Mouse (Mus musculus) gastrocnemius, postnatal 4 days (tissue): ENCODE results near the gene Mpig6b. TPM values are rescaled to one million over a fixed set of nuclear protein-coding genes. Genes with fewer than 3 reads are reported as not detected.

ENCODE experiments used
- DNase-seq, 2 experiments: peaks; one replicate each; pipeline ENCODE4 v3.0.0; 2021 to 2022; ENCODE audit warnings: low spot score in 2 of 2, mixed read lengths in 2 of 2
- total RNA-seq, 2 experiments: library from RNA; stranded (reverse); gene quantifications; 2 replicates each; pipeline ENCODE4 v1.2.3; 2021

The Mpig6b gene
- total RNA-seq, 2 experiments from 2014 or later, result 0.29 to 0.42 TPM

DNA sequence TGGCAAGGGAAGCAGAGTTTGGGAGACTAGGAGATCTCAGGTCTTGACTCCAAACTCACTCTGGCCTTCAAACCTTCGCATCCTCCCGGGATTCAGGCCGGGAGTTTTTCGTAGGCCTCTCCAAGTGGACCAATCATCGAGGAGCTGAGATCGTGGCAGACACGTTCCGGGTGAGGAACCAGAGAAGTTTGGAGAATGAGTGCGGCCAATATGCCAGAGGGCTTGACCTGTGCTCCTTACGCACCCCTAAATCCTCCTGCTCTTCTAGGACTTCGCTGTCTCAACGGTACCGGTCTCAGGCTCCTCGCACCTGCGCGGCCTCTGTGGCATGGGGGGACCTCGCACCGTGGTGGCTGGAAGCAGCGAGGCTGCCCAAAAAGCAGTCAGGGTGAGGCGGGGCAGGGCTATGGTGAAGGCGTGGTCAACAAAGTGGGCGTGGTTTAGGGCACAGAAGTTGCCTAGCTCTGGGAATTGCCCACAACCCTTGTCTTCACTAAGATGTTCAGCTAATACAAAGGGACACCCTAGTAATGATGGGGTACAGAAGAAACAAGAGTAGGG, 5.2 kb downstream of the Mpig6b start:
- DNase-seq, result no peak

DNA sequence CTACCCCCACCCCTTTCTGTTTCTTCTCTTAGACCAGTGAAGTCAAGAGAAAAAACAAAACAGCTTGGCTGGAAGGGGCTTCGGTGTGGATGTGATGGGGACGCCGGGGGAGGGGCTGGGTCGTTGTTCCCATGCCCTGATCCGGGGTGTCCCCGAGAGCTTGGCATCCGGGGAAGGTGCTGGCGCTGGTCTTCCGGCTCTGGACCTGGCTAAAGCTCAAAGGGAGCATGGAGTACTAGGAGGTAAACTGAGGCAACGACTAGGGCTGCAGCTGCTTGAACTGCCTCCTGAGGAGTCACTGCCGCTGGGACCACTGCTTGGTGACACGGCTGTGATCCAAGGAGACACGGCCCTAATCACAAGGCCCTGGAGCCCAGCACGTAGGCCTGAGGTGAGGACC, 5.9 kb downstream of the Mpig6b start:
- peak in 1 of 2 experiments; percentile 33 for DNase-seq

GRCm38 (mm10) chr17:35058911-35059892, 6.8 kb downstream of the Mpig6b start, which contains the start of gene Ddah2:
Gene Ddah2 (plus strand): TSS chr17:35059035.
- peak; percentile 91 to 95 for DNase-seq

GRCm38 (mm10) chr17:35058316-35058715, 7.7 kb downstream of the Mpig6b start:
- no peak for DNase-seq

GRCm38 (mm10) chr17:35057090-35057489, 8.9 kb downstream of the Mpig6b start:
- no peak for DNase-seq

DNA sequence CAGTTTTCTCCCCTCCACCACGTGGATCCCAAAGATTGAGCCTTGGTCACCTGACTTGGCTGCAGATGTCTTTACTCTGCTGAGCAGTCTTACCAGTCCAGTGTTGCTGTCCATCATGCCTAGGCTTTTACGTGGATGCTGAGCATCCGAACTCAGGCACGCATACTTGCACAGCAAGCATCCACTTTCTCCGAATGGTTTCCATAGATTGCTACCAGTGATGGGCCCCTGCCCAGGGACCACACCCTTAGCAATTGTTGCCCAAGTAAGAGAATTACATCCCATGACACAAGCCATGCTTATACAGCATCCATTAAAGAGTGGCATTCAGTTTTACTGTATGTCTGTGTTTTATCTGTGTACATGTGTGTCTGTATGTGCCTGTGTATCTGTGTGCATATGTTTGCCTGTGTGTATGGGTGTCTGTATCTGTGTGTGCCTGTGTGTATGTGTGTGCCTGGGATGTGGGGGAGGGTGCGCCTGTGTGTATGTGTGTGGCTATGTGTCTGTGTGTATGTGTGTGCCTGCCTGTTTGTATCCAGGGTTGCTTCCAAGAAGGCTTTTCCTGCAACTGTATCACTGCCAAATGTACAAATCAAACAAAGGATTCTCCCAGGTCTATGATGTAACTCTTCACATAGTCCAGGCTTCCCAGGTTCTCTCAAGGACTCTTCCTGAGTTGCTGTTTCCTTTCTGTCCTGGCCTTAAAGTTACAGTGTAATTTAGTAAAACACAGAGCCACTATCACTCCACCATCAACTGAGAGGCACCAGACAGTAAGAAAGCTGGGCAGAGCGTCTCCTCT, 10.1 kb downstream of the Mpig6b start:
- DNase-seq, result no peak

GRCm38 (mm10) chr17:35052271-35052798, 13.6 kb downstream of the Mpig6b start:
- no peak for DNase-seq

DNA sequence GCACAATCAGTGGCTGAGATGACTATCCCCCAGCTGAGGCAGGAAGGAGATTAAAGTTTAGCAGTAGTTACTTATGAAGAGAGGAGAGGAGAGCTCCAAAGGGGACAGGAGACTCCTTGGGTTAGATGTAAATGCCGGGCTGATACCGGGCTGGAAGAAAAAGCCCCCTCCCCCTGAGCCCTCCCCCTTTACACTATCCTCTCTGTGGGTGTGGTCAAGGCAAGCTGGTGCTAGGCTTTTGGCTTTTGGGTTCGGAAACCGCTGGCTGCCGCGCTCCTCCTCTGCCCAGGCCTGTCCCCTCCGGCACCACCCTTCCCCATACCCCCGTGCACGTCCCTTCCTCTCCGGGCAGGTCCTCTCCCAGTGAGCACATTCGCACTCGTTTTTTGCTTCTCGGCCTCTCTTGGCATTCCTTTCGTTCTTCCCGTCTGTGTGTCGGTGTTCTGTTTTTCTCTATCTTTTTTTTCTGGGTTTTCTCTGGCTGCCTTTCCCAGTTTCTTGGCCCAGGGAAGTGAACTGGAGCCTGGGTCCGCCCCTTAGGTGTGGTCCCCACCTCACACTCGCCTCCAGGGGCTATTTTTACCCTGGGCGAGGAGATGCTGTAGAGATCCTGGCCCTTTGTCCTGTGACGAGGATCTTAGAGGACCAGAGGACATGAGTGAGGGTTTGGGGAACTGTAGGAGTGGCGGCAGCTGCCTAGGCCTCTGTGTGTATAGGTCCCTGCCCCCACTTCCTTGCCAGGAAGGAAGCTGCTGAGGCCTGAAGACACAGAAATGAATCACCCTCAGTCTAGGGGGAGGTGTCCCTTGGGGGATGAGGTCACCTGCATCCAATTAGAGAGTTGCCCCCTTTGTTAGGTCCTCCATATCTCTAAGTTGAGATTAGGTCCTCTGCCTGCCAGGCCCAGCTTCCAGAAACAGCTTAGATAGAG, 14.6 kb downstream of the Mpig6b start:
- DNase-seq, result peak; percentile 53 to 69

DNA sequence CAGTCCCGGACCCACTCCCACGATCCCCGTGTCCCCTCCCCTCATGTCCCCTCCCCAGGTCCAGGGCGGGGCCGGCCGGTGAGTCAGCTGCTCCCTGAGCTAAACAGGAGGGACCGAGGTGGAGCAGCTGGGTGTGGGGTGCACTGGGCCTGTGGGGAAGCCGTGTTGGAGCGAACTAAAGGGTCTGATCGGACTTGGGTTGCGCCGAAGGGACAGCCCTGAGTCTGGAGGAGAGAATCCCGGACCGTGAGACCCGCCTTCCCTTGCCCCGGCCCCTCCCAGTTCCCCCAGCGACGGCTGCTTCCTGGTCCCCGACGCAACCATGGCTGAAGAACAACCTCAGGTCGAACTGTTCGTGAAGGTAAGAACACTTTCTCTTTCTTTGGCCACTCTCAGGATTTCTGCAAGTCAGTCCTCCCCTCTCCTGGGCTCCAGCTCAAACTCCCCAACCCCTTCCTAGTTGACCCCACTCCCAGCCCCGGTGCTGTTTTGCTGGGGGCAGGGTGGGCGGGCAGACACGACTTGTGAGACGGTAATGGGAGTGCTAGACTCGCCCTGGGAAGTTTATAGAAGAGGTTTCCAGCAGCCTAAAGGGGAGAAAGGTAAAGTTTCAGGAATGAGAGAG, 15.7 kb downstream of the Mpig6b start:
- DNase-seq, result peak; percentile 66 to 81

DNA sequence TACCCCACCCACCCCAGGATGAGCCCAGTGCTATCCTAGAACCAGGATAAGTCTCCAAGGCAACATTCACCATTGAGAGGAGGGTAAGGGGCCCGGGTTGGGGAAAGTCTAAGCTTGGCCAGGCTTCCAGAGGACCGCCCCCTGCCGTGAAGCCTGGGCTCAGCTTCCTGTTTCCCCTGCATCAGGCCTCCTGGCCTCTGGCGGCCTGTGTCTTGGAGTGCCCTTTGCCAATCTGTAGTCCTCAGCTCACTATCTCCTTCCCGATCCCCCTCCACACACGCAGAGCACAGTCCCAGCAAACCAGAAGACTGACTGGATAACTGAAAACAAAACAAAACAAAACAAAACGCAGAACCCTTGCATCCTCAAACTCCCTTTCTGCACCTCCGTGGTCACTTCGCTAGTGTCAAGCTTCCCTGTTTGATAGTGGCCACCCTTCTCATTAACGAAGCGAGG, 16.4 kb downstream of the Mpig6b start, which contains the start of gene Clic1:
TSS of gene Clic1 (plus strand) at position 406 of the 456 bp plus-strand sequence.
- DNase-seq, result peak; percentile 66 to 76

DNA sequence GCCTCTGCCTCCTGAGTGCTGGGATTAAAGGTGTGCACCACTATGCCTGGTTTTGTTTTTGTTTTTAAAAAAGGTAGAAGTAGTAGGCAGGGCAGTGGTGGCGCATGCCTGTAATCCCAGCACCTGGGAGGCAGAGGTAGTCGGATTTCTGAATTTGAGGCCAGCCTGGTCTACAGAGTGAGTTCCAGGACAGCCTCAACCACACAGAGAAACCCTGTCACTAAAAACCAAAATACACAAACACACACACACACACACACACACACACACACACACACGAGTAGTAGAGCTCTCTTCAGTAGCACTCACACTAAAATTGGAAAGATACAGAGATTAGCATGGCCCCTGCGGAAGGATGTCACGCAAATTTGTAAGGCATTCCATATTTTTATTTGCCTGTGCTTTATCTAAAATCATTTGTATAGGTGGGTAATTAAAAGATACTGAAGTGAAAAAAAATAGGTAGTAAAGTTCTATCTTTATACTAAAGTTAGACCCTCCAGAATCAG, 17.0 kb downstream of the Mpig6b start:
- DNase-seq, result no peak

DNA sequence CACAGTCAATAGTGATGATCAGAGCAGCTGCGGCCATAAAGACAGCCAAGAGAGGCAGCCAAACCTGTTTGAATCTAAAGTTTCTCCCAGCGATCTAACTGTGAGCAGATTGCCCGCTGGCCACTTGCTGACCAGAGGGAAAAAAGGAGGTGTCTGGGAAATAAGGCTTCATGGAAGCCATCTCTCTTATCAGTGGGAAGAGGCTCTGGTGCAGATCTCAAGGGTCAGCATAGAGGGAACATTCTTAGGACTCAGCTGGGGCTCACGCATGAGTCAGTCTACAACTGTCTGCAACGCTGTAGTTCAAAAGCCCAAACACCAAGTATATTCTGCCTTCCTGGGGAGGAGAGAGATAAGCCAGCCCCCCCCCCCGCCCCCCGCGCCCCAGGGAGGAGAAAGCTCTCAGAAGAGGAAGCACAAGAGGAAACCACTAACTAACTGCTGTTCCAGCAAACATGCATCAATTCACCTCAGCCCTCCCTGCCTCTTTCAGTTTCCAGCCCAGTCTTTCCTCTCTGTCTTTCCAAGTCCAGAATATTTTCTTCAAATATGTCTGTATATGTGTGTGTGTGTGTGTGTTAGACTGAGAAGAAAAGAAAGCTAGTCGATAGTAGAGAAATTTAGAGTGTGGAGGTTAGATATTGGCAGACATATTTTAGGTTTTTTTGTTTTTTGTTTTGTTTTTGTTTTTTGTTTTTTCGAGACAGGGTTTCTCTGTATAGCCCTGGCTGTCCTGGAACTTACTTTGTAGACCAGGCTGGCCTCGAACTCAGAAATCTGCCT, 17.6 kb downstream of the Mpig6b start:
- DNase-seq, result no peak

DNA sequence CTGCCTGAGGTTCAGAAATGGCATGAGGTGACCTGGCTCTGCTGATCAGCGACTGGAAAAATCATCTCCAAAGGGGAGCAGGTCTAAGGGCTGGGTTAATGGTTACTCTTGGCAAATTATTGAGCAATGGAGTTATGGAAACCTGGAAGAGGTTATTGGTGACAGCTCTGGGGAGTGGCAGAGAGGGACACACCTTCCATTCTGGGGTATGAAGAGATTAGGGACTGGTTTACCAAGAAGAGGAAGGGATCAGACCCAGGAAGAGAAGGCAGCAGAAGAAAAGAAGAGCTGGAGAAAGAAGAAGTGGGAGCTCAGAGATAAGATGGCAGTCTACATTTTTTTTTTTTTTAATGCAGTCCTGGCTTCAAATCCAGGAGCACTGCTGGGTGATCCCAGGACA, 18.3 kb downstream of the Mpig6b start:
- no peak for DNase-seq

DNA sequence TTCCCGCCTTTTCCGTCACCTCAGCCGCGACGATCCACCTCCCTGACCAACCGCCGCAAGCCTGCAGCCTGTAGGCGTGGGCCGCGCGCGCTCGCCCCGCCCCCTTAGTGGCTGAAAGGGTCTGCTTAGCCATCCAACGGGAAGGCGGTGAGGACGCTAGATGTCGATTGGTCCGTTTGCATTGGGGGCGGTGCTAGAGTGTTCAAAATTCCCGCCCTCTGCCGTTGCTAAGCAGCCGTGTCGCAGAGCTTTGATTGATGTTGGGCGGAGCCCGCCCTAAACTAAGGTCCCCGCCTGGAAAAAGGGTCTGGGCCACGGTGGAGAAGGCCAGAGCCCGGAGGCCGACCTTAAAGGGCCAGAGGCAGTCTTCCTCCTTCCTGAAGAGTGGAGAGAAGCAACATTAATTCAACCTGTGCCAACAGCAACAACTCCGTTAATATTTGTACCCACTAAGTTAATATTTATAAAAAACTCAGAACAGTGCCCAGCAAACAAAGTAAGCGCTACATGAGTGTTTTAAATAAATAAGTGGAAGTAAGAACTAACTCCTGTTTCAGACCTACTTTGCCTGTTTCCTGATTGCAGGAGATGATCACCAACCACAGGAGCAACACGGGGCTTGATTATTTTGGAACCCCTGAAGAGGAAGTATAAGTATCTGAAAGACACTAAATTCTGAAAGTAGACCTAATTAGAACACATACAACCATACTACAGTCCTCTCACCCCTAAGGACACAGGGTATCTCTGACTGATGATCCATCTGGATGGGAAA, 19.1 kb downstream of the Mpig6b start, which contains the start of gene Msh5:
TSS of gene Msh5 (minus strand) at position 65 of the 775 bp plus-strand sequence.
- DNase-seq, result peak; percentile 95 to 96

DNA sequence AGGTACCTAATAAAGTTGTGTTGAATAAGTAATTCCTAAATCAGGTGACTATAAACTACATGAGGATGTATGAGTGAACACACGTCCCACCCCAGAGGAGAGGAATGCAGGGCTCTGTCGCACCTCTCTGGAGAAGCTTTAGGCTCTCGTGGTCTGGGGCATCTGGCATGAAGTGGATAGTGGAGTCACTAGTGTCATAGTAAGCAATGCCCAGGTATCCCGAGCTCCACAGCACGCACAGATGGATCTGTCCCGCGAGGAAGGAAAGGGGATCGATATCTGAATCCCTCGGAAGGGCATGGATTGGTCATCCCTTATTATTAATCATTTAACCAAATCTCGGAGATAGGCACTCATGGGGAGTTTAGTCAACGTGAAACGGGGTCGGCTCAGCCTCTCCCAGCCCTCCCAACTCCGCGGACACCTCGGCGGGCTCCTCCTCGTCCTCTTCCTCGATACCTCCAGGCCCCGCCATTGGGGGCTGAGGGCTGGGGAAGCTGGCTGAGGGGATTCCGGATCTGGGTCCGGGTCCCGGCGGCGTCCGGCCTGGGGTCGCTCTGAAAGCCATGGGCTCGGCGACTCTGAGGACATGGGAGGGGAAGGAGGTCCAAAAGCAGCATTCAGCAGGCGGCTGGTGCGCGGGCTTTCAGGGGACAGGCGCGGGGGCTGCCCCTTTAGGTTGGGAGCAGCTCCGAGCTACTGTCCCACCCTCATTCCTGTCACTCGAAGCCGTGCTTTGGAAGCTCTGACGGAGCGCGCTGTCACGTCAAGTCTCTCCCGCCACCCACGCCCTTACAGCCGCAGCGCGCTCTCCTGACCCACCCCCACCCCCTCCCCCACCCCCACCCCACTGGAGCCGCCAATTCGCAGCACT, 19.9 kb downstream of the Mpig6b start:
- DNase-seq, result no peak
